Mouse (Mus musculus) kidney, embryonic 14.5 days (tissue): ENCODE data around the gene Hmgcl. TPM values are rescaled to one million over a fixed set of nuclear protein-coding genes. Genes with fewer than 3 reads are reported as not detected.
"Not testable (repeated sequence)": the region's sequence is repeated elsewhere in the genome, so short reads cannot be mapped to it uniquely, and the experiment has no call there.

Experiments used
- ATAC-seq: fragments of 200-750 bp; cut with Nextera tagmentation; 2 replicates; pipeline ENCODE4 v1.8.0; 2017; ENCODE audit warnings: moderate number of reproducible peaks, mild to moderate bottlenecking, moderate TSS enrichment, moderate library complexity; ENCODE audit not compliant: low FRiP score, low TSS enrichment
- H3K27ac ChIP-seq: fragments of 300-500 bp; sonication (generic); 2 replicates; pipeline ENCODE4 v1.5.1; 2014; ENCODE audit warnings: low read depth, mild to moderate bottlenecking, low read length, moderate library complexity, mixed read lengths
- H3K27me3 ChIP-seq: fragments of 300-500 bp; sonication (generic); 2 replicates; pipeline ENCODE4 v1.6.1; 2014; ENCODE audit warnings: mild to moderate bottlenecking, low read length; ENCODE audit not compliant: control insufficient read depth, insufficient read depth
- H3K36me3 ChIP-seq: fragments of 300-500 bp; sonication (generic); 2 replicates; pipeline ENCODE4 v1.6.1; 2014; ENCODE audit warnings: low read length, mixed read lengths; ENCODE audit not compliant: control insufficient read depth, insufficient read depth
- H3K4me1 ChIP-seq: fragments of 300-500 bp; sonication (generic); 2 replicates; pipeline ENCODE4 v1.6.1; 2014; ENCODE audit warnings: low read length, mixed read lengths; ENCODE audit not compliant: control insufficient read depth, insufficient read depth
- H3K4me2 ChIP-seq: fragments of 300-500 bp; sonication (generic); replicated peaks from 2 replicates; pipeline ENCODE4 v1.6.1; 2014; ENCODE audit warnings: low read depth, mild to moderate bottlenecking, low read length
- H3K4me3 ChIP-seq: fragments of 300-500 bp; sonication (generic); 2 replicates; pipeline ENCODE4 v1.5.1; 2014; ENCODE audit warnings: mild to moderate bottlenecking, low read length
- H3K9ac ChIP-seq: fragments of 300-500 bp; sonication (generic); 2 replicates; pipeline ENCODE4 v1.6.1; 2014; ENCODE audit warnings: low read depth, mild to moderate bottlenecking, low read length, moderate library complexity
- H3K9me3 ChIP-seq: fragments of 300-500 bp; sonication (generic); 2 replicates; pipeline ENCODE4 v1.6.1; 2016; ENCODE audit warnings: low read length; ENCODE audit not compliant: control insufficient read depth
- WGBS: fragments of 180-500 bp; shearing (Covaris S2); extraction: QIAGEN DNeasy Blood & Tissue Kit; methylation state at CpG from one replicate; pipeline ENCODE4 v1.1.7; 2014; 5-methylcytosine and 5-hydroxymethylcytosine counted together
- polyA plus RNA-seq: library from polyadenylated mRNA; unstranded; fragments of >200 nt; fragmentation: Nextera tagmentation; extraction: Ambion mirVana; gene quantifications from 2 replicates; pipeline ENCODE4 v1.2.1, GENCODE M21; 2014

Hmgcl gene
- polyA plus RNA-seq, 1 experiment from 2014 or later: 81.1 TPM

- no peak overlapping the region for H3K4me3 ChIP-seq
- no peak overlapping the region for H3K4me2 ChIP-seq
- no peak overlapping the region for H3K27ac ChIP-seq
- no peaks in the 10 kb centered on the region for H3K4me1 ChIP-seq
- no peak for ATAC-seq
- no peaks in the 10 kb centered on the region for H3K9me3 ChIP-seq
- no peaks in the 10 kb centered on the region for H3K27me3 ChIP-seq
- peaks cover 16% of the 10 kb centered on the region for H3K36me3 ChIP-seq
- H3K9ac ChIP-seq: no peak overlapping the region
- 67% methylated on average over 12 of the region's 12 CpGs for WGBS
Observed at GRCm38 (mm10) chr4:135934708-135935500, 11.3 kb upstream of the Hmgcl start.

GRCm38 (mm10) chr4:135935502-135935901, 10.7 kb upstream of the Hmgcl start:
- WGBS: 74% methylated on average over 5 of the region's 5 CpGs
- H3K4me1 ChIP-seq: no peaks in the 10 kb centered on the region
- no peak for ATAC-seq
- H3K27me3 ChIP-seq: no peaks in the 10 kb centered on the region
- peaks cover 16% of the 10 kb centered on the region for H3K36me3 ChIP-seq
- H3K4me2 ChIP-seq: no peak overlapping the region
- no peaks in the 10 kb centered on the region for H3K9me3 ChIP-seq
- no peak overlapping the region for H3K4me3 ChIP-seq
- H3K27ac ChIP-seq: no peak overlapping the region
- no peak overlapping the region for H3K9ac ChIP-seq

DNA sequence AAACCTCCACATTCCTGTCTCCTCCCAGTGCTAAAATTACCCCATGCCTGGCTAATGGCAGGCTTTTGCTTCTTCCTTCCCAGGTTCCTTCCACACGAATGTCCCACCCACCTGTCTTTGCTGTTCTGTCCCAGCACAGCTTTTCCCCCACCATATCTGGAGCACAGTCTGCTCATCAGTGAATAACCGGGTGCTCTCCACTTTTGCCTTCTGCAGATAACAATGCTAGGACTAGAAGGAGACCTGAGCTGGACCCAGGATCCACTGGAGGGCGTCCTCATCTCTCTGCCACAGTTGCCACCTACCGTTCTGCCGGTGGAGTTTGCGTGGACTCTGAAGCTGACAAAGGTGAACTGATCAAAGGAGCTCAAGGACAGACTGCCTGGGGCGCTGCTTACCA, 7.4 kb upstream of the Hmgcl start:
- Histone ChIP-seq H3K9me3 (no peaks in the 10 kb centered on the region), H3K27me3 (no peaks in the 10 kb centered on the region), H3K9ac (no peak overlapping the region), H3K36me3 (peaks cover 11% of the 10 kb centered on the region), H3K4me1 (no peaks in the 10 kb centered on the region), H3K27ac (no peak overlapping the region), H3K4me2 (no peak overlapping the region), H3K4me3 (no peak overlapping the region)
- ATAC-seq: no peak
- 68% methylated on average over 7 of the region's 7 CpGs for WGBS

DNA sequence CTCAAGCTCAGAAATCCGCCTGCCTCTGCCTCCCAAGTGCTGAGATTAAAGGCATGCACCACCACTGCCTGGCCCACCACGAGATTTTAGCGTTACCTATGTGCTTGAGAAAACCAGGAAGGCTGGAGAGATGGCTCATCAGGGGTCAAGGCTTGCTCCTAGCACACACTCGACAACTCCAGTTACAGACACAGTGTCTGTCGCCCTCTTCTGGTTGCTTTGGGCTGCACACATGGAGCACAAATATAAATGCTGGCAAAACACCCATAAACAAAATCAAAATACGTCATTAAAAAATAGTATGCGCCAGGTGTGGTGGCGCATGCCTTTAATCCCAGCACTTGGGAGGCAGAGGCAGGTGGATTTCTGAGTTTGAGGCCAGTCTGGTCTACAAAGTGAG, 5.2 kb upstream of the Hmgcl start:
- H3K27ac ChIP-seq, H3K9ac ChIP-seq, H3K9me3 ChIP-seq, H3K36me3 ChIP-seq, H3K4me2 ChIP-seq, ATAC-seq, H3K4me1 ChIP-seq, H3K4me3 ChIP-seq, H3K27me3 ChIP-seq: not testable (repeated sequence)
- WGBS: 88% methylated on average over 8 of the region's 8 CpGs

GRCm38 (mm10) chr4:135942193-135942592, 4.1 kb upstream of the Hmgcl start:
- no peak for ATAC-seq
- no peaks in the 10 kb centered on the region for H3K27me3 ChIP-seq
- 87% methylated on average over 6 of the region's 6 CpGs for WGBS

DNA sequence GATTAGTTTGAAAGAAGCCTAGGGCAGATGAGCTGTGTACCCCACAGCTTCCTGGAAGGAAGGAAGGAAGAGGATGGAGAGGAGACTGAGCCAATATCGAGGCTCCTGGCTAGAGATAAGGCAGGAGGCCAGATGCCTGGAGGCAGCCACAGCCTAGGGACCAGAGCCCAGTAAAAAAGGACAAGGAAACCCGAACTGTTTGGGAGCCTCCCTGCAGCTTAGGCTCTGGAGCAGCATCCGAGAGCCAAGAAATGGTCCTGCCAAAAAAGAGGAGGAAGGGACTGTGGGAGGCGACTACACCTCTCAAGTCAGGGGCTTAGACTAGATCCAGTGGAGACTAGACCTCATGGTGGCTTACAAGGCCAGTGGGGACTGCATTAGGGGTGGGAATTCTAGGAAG, 2.9 kb upstream of the Hmgcl start:
- ATAC-seq: no peak
- Histone ChIP-seq H3K36me3 (peaks cover 7% of the 10 kb centered on the region), H3K4me1 (peaks cover 3% of the 10 kb centered on the region; the same call in 1 of the 2 replicates), H3K9me3 (no peaks in the 10 kb centered on the region), H3K27me3 (no peaks in the 10 kb centered on the region), H3K4me2 (no peak overlapping the region), H3K27ac (no peak overlapping the region), H3K4me3 (no peak overlapping the region), H3K9ac (no peak overlapping the region)
- 60% methylated on average over 4 of the region's 4 CpGs for WGBS

More at GRCm38 (mm10) chr4:135942193-135942592, 4.1 kb upstream of the Hmgcl start:
- H3K36me3 ChIP-seq: peaks cover 7% of the 10 kb centered on the region
- no peak overlapping the region for H3K9ac ChIP-seq
- no peak overlapping the region for H3K4me3 ChIP-seq
- no peak overlapping the region for H3K27ac ChIP-seq
- H3K9me3 ChIP-seq: no peaks in the 10 kb centered on the region
- peaks cover 3% of the 10 kb centered on the region; the same call in 1 of the 2 replicates for H3K4me1 ChIP-seq
- no peak overlapping the region for H3K4me2 ChIP-seq

- no peaks in the 10 kb centered on the region for H3K27me3 ChIP-seq
- peak overlapping the region; percentile 20; the same call in 1 of the 2 replicates for H3K9ac ChIP-seq
- H3K27ac ChIP-seq: peak overlapping the region; percentile 59; the same call in 1 of the 2 replicates
- peak overlapping the region; percentile 87 for H3K4me2 ChIP-seq
- 79% methylated on average over 10 of the region's 10 CpGs for WGBS
- no peaks in the 10 kb centered on the region for H3K36me3 ChIP-seq
- no peaks in the 10 kb centered on the region for H3K9me3 ChIP-seq
- peaks cover 13% of the 10 kb centered on the region; the same call in 1 of the 2 replicates for H3K4me1 ChIP-seq
- ATAC-seq: 0 out of 2 replicates have a peak, but pooled peaks have one; percentile 16
- H3K4me3 ChIP-seq: peak overlapping the region; percentile 86
Observed at GRCm38 (mm10) chr4:135945706-135946105, 542 bp upstream of the Hmgcl start.

- Histone ChIP-seq H3K36me3 (0 out of 2 replicates have a peak, but pooled peaks cover 3% of the 10 kb centered on the region), H3K9me3 (no peaks in the 10 kb centered on the region), H3K4me1 (peaks cover 13% of the 10 kb centered on the region; the same call in 1 of the 2 replicates), H3K27me3 (no peaks in the 10 kb centered on the region), H3K4me2 (peak overlapping the region; percentile 87), H3K4me3 (peak overlapping the region; percentile 86), H3K9ac (peak overlapping the region; percentile 74), H3K27ac (peak overlapping the region; percentile 65)
- under 1% methylated on average over 28 of the region's 28 CpGs for WGBS
- peak; percentile 1 for ATAC-seq
Observed at GRCm38 (mm10) chr4:135946659-135947301, 532 bp downstream of the Hmgcl start.

GRCm38 (mm10) chr4:135948142-135948541, 1.9 kb downstream of the Hmgcl start:
- H3K4me3 ChIP-seq: no peak overlapping the region
- peaks cover 13% of the 10 kb centered on the region; the same call in 1 of the 2 replicates for H3K4me1 ChIP-seq
- no peak for ATAC-seq
- H3K9ac ChIP-seq: no peak overlapping the region
- H3K36me3 ChIP-seq: peaks cover 6% of the 10 kb centered on the region; the same call in 1 of the 2 replicates
- H3K4me2 ChIP-seq: no peak overlapping the region
- H3K27me3 ChIP-seq: no peaks in the 10 kb centered on the region
- no peaks in the 10 kb centered on the region for H3K9me3 ChIP-seq
- H3K27ac ChIP-seq: no peak overlapping the region
- 84% methylated on average over 8 of the region's 8 CpGs for WGBS
